Mouse (Mus musculus): ENCODE measurements at regions not wholly inside any gene's neighbourhood (a gene's known extent, or its start where the extent isn't known, plus 50 kb on each side); places are given as distances from the start of the nearest gene placed in this dataset.

DNA sequence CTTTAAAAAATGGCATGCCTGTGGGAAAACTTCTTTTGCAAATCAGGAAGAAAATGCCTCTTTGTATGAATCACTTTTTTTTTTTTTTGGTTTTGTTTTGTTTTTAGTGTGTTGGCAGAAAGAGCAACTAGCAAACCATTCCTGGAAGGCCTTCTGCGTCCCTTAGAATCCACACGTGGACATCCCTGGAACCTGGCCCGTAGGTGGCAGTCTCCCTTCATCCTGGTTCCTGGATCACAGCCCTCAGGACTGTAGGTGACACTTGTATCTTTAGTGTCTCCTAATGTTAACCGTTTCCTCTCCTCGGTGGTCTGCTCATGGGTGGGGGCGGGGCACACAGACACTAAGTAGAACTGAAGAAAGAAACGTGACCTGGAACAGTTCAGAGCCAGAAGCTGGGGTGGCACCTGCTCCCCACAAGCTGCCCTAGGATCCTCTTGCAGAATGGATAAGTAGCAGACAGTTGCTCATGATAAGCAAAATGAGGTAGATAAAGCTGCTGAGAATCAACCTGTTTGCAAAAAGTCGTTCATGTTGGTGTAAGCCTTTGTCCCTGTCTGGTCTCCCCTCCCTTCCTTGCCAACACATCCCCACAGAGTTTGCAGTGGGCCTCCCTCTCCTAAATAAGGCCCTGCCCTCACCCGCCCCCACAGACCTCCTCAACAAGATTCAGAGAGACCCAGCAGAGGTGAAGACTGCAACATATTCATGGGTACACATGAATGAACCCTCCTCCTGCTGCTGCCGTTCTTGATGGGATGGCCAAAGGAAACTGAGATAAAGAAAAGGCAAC is 52.6 kb upstream of the Armc2 start:
- peak; percentile 92 for ATAC-seq (ENCODE audit: insufficient number of reproducible peaks, low FRiP score, low TSS enrichment)

- ATAC-seq (ENCODE audit: insufficient number of reproducible peaks, low FRiP score, low TSS enrichment) = no peak
Measured at GRCm38 (mm10) chr10:42069751-42070150, 51.5 kb upstream of the Armc2 start.

GRCm38 (mm10) chr10:42068497-42068896 is 50.3 kb upstream of the Armc2 start:
- ATAC-seq (ENCODE audit: insufficient number of reproducible peaks, low FRiP score, low TSS enrichment) = no peak
